Comparison of ENCODE assay signal across 9 mouse cellular contexts in the genomic region with DNA sequence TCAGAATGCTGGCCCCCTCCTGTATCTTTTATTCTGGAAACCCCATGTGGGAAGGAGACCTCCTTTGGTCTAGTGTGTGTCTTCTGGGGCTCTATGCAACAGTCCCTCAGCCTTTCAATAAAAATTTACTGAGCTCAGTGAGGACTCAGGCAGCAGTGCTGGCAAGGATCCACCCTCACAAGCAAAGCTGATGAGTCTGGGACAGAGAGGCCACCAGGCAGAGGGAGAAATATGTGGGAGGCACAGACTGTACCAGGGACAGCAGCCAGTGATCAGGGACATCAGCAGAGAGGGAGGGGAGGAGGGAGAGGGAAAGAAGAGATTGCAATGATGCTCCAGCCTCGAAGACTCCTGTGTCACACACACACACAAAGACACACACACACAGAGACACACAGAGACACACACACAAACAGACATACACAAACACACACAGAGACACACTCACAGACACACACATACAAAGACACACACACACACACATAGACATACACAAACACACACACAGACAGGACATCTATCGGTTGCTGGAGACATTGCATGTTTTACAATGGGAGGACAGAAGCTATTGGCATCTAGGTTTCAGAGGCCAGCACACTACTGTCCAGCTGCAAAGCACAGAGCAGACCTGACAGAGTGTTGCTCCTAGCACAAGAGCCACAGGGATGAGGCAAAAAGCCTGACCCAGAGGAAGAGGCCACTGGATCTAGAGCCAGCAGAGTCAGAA. TPM values are rescaled to one million over a fixed set of nuclear protein-coding genes. Genes with fewer than 3 reads are reported as not detected.
DNase-seq lines count a peak whose midpoint lies in the region; ATAC-seq and TF ChIP-seq lines count a peak whose summit lies in the region.
"Had no signal": no experiment of that assay in that cellular context is flagged by ENCODE, and none has a peak within 500 bp of the region (broad histone marks: within the 10 kb centered on the region; RNA-seq: fewer than 3 reads in every experiment).

No protein-coding gene starts in this region.

- WGBS in forebrain, embryonic 12.5 days = 94% methylated on average over 2 of the region's 2 CpGs
- WGBS in forebrain, embryonic 10.5 days = 80% methylated on average over 2 of the region's 2 CpGs
- WGBS in midbrain, postnatal 0 days = 63% methylated on average over 2 of the region's 2 CpGs
- 66% methylated on average over 2 of the region's 2 CpGs for WGBS in midbrain, embryonic 14.5 days
- 81% methylated on average over 2 of the region's 2 CpGs for WGBS in midbrain, embryonic 16.5 days

- DNase-seq in forebrain, embryonic 10.5 days (ENCODE audit: extremely low spot score, low spot score) = no peak
- DNase-seq in midbrain, postnatal 0 days (ENCODE audit: low spot score) = peak; percentile 67
- DNase-seq in midbrain, embryonic 14.5 days = no peak
- peak; percentile 50 to 66 for DNase-seq in layer of hippocampus, postnatal 25 days (ENCODE audit: extremely low spot score in 1 of 2, low spot score in 1 of 2)
- peak; percentile 75 to 82 for DNase-seq in right cerebral cortex, postnatal 36 days (ENCODE audit: low spot score in 2 of 2)
- DNase-seq in spleen, adult 18-20 months = no peak

- H3K4me2 ChIP-seq in forebrain, embryonic 12.5 days = no peak overlapping the region
- H3K4me2 ChIP-seq in midbrain, postnatal 0 days (ENCODE audit: low read depth, low read length, poor library complexity, severe bottlenecking) = no peak overlapping the region
- H3K4me2 ChIP-seq in midbrain, embryonic 14.5 days (ENCODE audit: low read length) = no peak overlapping the region
- no peak overlapping the region for H3K4me2 ChIP-seq in midbrain, embryonic 16.5 days (ENCODE audit: low read length)

- H3K9ac ChIP-seq in forebrain, embryonic 12.5 days = peak overlapping the region; percentile 29; the same call in 1 of the 2 replicates
- H3K9ac ChIP-seq in midbrain, postnatal 0 days (replicated peaks; ENCODE audit: low read length, poor library complexity, severe bottlenecking) = no peak overlapping the region
- H3K9ac ChIP-seq in midbrain, embryonic 14.5 days (replicated peaks; ENCODE audit: low read length) = no peak overlapping the region
- H3K9ac ChIP-seq in midbrain, embryonic 16.5 days (ENCODE audit: low read depth, low read length) = no peak overlapping the region
- H3K9ac ChIP-seq: heart, embryonic 13.5 days had no signal

- no peak overlapping the region for H3K4me3 ChIP-seq in forebrain, embryonic 12.5 days (replicated peaks)
- no peak overlapping the region for H3K4me3 ChIP-seq in forebrain, embryonic 10.5 days
- H3K4me3 ChIP-seq in midbrain, postnatal 0 days (ENCODE audit: low read depth, low read length) = no peak overlapping the region
- no peak overlapping the region for H3K4me3 ChIP-seq in midbrain, embryonic 14.5 days (replicated peaks; ENCODE audit: low read depth, low read length)
- H3K4me3 ChIP-seq in midbrain, embryonic 16.5 days (ENCODE audit: low read depth, low read length) = no peak overlapping the region
- H3K4me3 ChIP-seq: heart, embryonic 13.5 days had no signal

- no peaks in the 10 kb centered on the region for H3K36me3 ChIP-seq in forebrain, embryonic 12.5 days (replicated peaks)
- no peaks in the 10 kb centered on the region for H3K36me3 ChIP-seq in forebrain, embryonic 10.5 days (replicated peaks)
- H3K36me3 ChIP-seq in midbrain, postnatal 0 days (ENCODE audit: insufficient read depth, low read length) = no peaks in the 10 kb centered on the region
- H3K36me3 ChIP-seq in midbrain, embryonic 14.5 days (ENCODE audit: control insufficient read depth, insufficient read depth, low read length) = no peaks in the 10 kb centered on the region
- H3K36me3 ChIP-seq in midbrain, embryonic 16.5 days (ENCODE audit: control insufficient read depth, insufficient read depth, low read length) = no peaks in the 10 kb centered on the region
- H3K36me3 ChIP-seq: heart, embryonic 13.5 days had no signal

- peak; percentile 55 for TF ChIP-seq CTCF in midbrain, postnatal 0 days (IDR thresholded peaks at IDR 0.05)

- ATAC-seq in forebrain, embryonic 12.5 days (ENCODE audit: low FRiP score) = no peak
- no peak for ATAC-seq in midbrain, postnatal 0 days (ENCODE audit: low FRiP score)
- ATAC-seq in midbrain, embryonic 14.5 days (ENCODE audit: low FRiP score, low TSS enrichment) = no peak
- ATAC-seq in midbrain, embryonic 16.5 days = no peak

- 0 out of 2 replicates have a peak, but pooled peaks cover 6% of the 10 kb centered on the region for H3K27me3 ChIP-seq in forebrain, embryonic 12.5 days
- H3K27me3 ChIP-seq in forebrain, embryonic 10.5 days (ENCODE audit: poor library complexity, severe bottlenecking) = no peaks in the 10 kb centered on the region
- H3K27me3 ChIP-seq in midbrain, postnatal 0 days (ENCODE audit: insufficient read depth, low read length) = no peaks in the 10 kb centered on the region
- no peaks in the 10 kb centered on the region for H3K27me3 ChIP-seq in midbrain, embryonic 14.5 days (ENCODE audit: control insufficient read depth, insufficient read depth, low read length)
- no peaks in the 10 kb centered on the region for H3K27me3 ChIP-seq in midbrain, embryonic 16.5 days (ENCODE audit: control insufficient read depth, insufficient read depth, low read depth, low read length)

- no peaks in the 10 kb centered on the region for H3K9me3 ChIP-seq in forebrain, embryonic 12.5 days
- no peaks in the 10 kb centered on the region for H3K9me3 ChIP-seq in forebrain, embryonic 10.5 days
- no peaks in the 10 kb centered on the region for H3K9me3 ChIP-seq in midbrain, postnatal 0 days (ENCODE audit: low read length)
- H3K9me3 ChIP-seq in midbrain, embryonic 14.5 days (ENCODE audit: control insufficient read depth, low read length) = no peaks in the 10 kb centered on the region
- H3K9me3 ChIP-seq in midbrain, embryonic 16.5 days (replicated peaks; ENCODE audit: control insufficient read depth, low read length, poor library complexity, severe bottlenecking) = no peaks in the 10 kb centered on the region
- H3K9me3 ChIP-seq: heart, embryonic 13.5 days had no signal

- no peak overlapping the region for H3K27ac ChIP-seq in forebrain, embryonic 12.5 days
- H3K27ac ChIP-seq in forebrain, embryonic 10.5 days = no peak overlapping the region
- H3K27ac ChIP-seq in midbrain, postnatal 0 days (ENCODE audit: low read depth, low read length) = no peak overlapping the region
- no peak overlapping the region for H3K27ac ChIP-seq in midbrain, embryonic 14.5 days (replicated peaks; ENCODE audit: low read depth, low read length)
- H3K27ac ChIP-seq in midbrain, embryonic 16.5 days (ENCODE audit: low read length) = no peak overlapping the region
- H3K27ac ChIP-seq: heart, embryonic 13.5 days had no signal

- peaks cover 11% of the 10 kb centered on the region; the same call in 1 of the 2 replicates for H3K4me1 ChIP-seq in forebrain, embryonic 12.5 days
- H3K4me1 ChIP-seq in forebrain, embryonic 10.5 days = peaks cover 33% of the 10 kb centered on the region
- 0 out of 2 replicates have a peak, but pooled peaks cover 5% of the 10 kb centered on the region for H3K4me1 ChIP-seq in midbrain, postnatal 0 days (ENCODE audit: insufficient read depth, low read length)
- no peaks in the 10 kb centered on the region for H3K4me1 ChIP-seq in midbrain, embryonic 14.5 days (ENCODE audit: control insufficient read depth, insufficient read depth, low read length)
- H3K4me1 ChIP-seq in midbrain, embryonic 16.5 days (ENCODE audit: control insufficient read depth, insufficient read depth, low read length) = peaks cover 8% of the 10 kb centered on the region

RNA-seq across cellular contexts. Expression of gene Clmn, which starts 27.6 kb away (rescaled TPM):
- 2.6 and 2.8 TPM in 2 replicates for polyA plus RNA-seq in forebrain, embryonic 12.5 days (2016; fragmentation: Nextera tagmentation; extraction: Ambion mirVana)
- polyA plus RNA-seq in forebrain, embryonic 10.5 days (2016; fragmentation: Nextera tagmentation; extraction: Ambion mirVana) = 1.6 and 2.1 TPM in 2 replicates
- total RNA-seq in midbrain, postnatal 0 days (2014; rRNA removed) = 2.2 and 3.1 TPM in 2 replicates
- 1.4 and 2.4 TPM in 2 replicates for polyA plus RNA-seq in midbrain, postnatal 0 days (2015; fragmentation: Nextera tagmentation; extraction: Ambion mirVana)
- 0.81 and 0.99 TPM in 2 replicates for polyA plus RNA-seq in midbrain, embryonic 14.5 days (2014; fragmentation: Nextera tagmentation; extraction: Ambion mirVana)
- total RNA-seq in layer of hippocampus, postnatal 25 days (2021) = 10 to 100 TPM; 81.0 to 83.2 TPM
- 0.97 and 1.7 TPM in 2 replicates for polyA plus RNA-seq in midbrain, embryonic 16.5 days (2015; fragmentation: Nextera tagmentation; extraction: Ambion mirVana)

Comparison
In these comparisons a context has a peak if more than half of its experiments do, and no peak if none do; other contexts are left out.
1. DNase-seq: peak in midbrain, postnatal 0 days (single experiment), layer of hippocampus, postnatal 25 days (2 of 2) and right cerebral cortex, postnatal 36 days (2 of 2); none in forebrain, embryonic 10.5 days (single experiment), midbrain, embryonic 14.5 days (single experiment) and spleen, adult 18-20 months (0 of 2).